7 mouse cellular contexts compared by ENCODE assay signal in genomic region chr4:135623121-135623707, GRCm38 (mm10). TPM values are rescaled to one million over a fixed set of nuclear protein-coding genes. Genes with fewer than 3 reads are reported as not detected.
DNase-seq lines count a peak whose midpoint lies in the region; ATAC-seq and TF ChIP-seq lines count a peak whose summit lies in the region.

No protein-coding gene starts in this region.

- peaks cover 14% of the 10 kb centered on the region; the same call in 1 of the 2 replicates for H3K9me3 ChIP-seq in midbrain, embryonic 10.5 days (replicated peaks)
- no peaks in the 10 kb centered on the region for H3K9me3 ChIP-seq in midbrain, postnatal 0 days (ENCODE audit: low read length)
- no peaks in the 10 kb centered on the region for H3K9me3 ChIP-seq in liver, embryonic 14.5 days (ENCODE audit: control insufficient read depth, low read length)

- no peak overlapping the region for H3K9ac ChIP-seq in midbrain, postnatal 0 days (replicated peaks; ENCODE audit: low read length, poor library complexity, severe bottlenecking)
- H3K9ac ChIP-seq in liver, embryonic 14.5 days (replicated peaks), result peak overlapping the region; percentile 70

- no peaks in the 10 kb centered on the region for H3K36me3 ChIP-seq in midbrain, embryonic 10.5 days
- H3K36me3 ChIP-seq in midbrain, postnatal 0 days (ENCODE audit: insufficient read depth, low read length), result no peaks in the 10 kb centered on the region
- no peaks in the 10 kb centered on the region for H3K36me3 ChIP-seq in liver, embryonic 14.5 days (replicated peaks; ENCODE audit: control insufficient read depth, insufficient read depth, low read depth)

- 80% methylated on average over 9 of the region's 9 CpGs for WGBS in midbrain, embryonic 10.5 days
- 71% methylated on average over 9 of the region's 9 CpGs for WGBS in midbrain, postnatal 0 days
- 19% methylated on average over 9 of the region's 9 CpGs for WGBS in liver, embryonic 14.5 days (ENCODE audit: insufficient replicate concordance)

- H3K4me1 ChIP-seq in midbrain, embryonic 10.5 days, result peaks cover 11% of the 10 kb centered on the region
- H3K4me1 ChIP-seq in midbrain, postnatal 0 days (ENCODE audit: insufficient read depth, low read length), result peaks cover 3% of the 10 kb centered on the region; the same call in 1 of the 2 replicates
- H3K4me1 ChIP-seq in liver, embryonic 14.5 days (replicated peaks; ENCODE audit: control insufficient read depth in 2 of 2, insufficient read depth in 2 of 2, low read length in 1 of 2), result peaks cover 36 to 38% of the 10 kb centered on the region in 2 experiments

- DNase-seq in midbrain, embryonic 10.5 days (ENCODE audit: low spot score), result no peak
- DNase-seq in midbrain, postnatal 0 days (ENCODE audit: low spot score), result no peak
- peak; percentile 85 for DNase-seq in c-Kit-positive CD71-positive TER-119-negative erythroid progenitor cells, embryonic 14.5 days (ENCODE audit: low read depth)
- DNase-seq in liver, embryonic 14.5 days (ENCODE audit: low read depth in 3 of 3, low spot score in 3 of 3), result peak; percentile 87 to 89 (median 89)
- DNase-seq in telencephalon, adult 2 months (ENCODE audit: low read depth, low spot score), result peak; percentile 19
- no peak for DNase-seq in thymus, postnatal 14 days

- H3K4me3 ChIP-seq in midbrain, embryonic 10.5 days, result no peak overlapping the region
- H3K4me3 ChIP-seq in midbrain, postnatal 0 days (ENCODE audit: low read depth, low read length), result no peak overlapping the region
- H3K4me3 ChIP-seq in liver, embryonic 14.5 days (ENCODE audit: insufficient read depth in 1 of 2, low read depth in 2 of 2, low read length in 2 of 2), result peak overlapping the region; percentile 12 to 32

- no peak overlapping the region for H3K4me2 ChIP-seq in midbrain, postnatal 0 days (ENCODE audit: low read depth, low read length, poor library complexity, severe bottlenecking)
- H3K4me2 ChIP-seq in liver, embryonic 14.5 days (ENCODE audit: low read depth), result peak overlapping the region; percentile 73

- ATAC-seq in midbrain, postnatal 0 days (ENCODE audit: low FRiP score), result no peak
- ATAC-seq in liver, embryonic 14.5 days (ENCODE audit: insufficient read depth), result peak; percentile 97
- ATAC-seq in inflammation-experienced regulatory T-cells, adult 6 months, result no peak

- peaks cover 13% of the 10 kb centered on the region for H3K27me3 ChIP-seq in midbrain, embryonic 10.5 days (ENCODE audit: low read depth, poor library complexity, severe bottlenecking)
- no peaks in the 10 kb centered on the region for H3K27me3 ChIP-seq in midbrain, postnatal 0 days (ENCODE audit: insufficient read depth, low read length)
- no peaks in the 10 kb centered on the region; the same call in 1 of the 2 replicates for H3K27me3 ChIP-seq in liver, embryonic 14.5 days (ENCODE audit: control insufficient read depth, insufficient read depth, low read length)

- peak overlapping the region; percentile 42; the same call in 1 of the 2 replicates for H3K27ac ChIP-seq in midbrain, embryonic 10.5 days (replicated peaks)
- H3K27ac ChIP-seq in midbrain, postnatal 0 days (ENCODE audit: low read depth, low read length), result no peak overlapping the region
- peak overlapping the region; percentile 98 for H3K27ac ChIP-seq in liver, embryonic 14.5 days

- TF ChIP-seq EP300 in liver, embryonic 14.5 days (IDR thresholded peaks at IDR 0.05; ENCODE audit: low read depth), result peak; percentile 85

- no peak for TF ChIP-seq CTCF in midbrain, postnatal 0 days (IDR thresholded peaks at IDR 0.05)
- 0 out of 2 replicates have a peak, but pooled peaks have one; percentile 8 for TF ChIP-seq CTCF in liver, embryonic 14.5 days (IDR thresholded peaks at IDR 0.05; ENCODE audit: low read depth)

RNA-seq across cellular contexts. Expression of gene Grhl3, which starts 49.8 kb away (rescaled TPM):
- polyA plus RNA-seq in midbrain, embryonic 10.5 days (2016; fragmentation: Nextera tagmentation; extraction: Ambion mirVana), result 1.3 and 2.5 TPM in 2 replicates
- total RNA-seq in midbrain, postnatal 0 days (2014; rRNA removed), result 1.6 and 2.7 TPM in 2 replicates
- polyA plus RNA-seq in midbrain, postnatal 0 days (2015; fragmentation: Nextera tagmentation; extraction: Ambion mirVana), result 1.5 and 1.7 TPM in 2 replicates
- polyA plus RNA-seq in liver, embryonic 14.5 days (2012; rRNA removed), result 0.13 and 0.14 TPM in 2 replicates
- 0.11 and 0.15 TPM in 2 replicates for polyA plus RNA-seq in liver, embryonic 14.5 days (2014; fragmentation: Nextera tagmentation; extraction: Ambion mirVana)
- polyA plus RNA-seq in inflammation-experienced regulatory T-cells, adult 6 months (2017; shearing (Covaris generic)), result not detected

Comparison
In these comparisons a context has a peak if more than half of its experiments do, and no peak if none do; other contexts are left out.
1. DNase-seq: peak in c-Kit-positive CD71-positive TER-119-negative erythroid progenitor cells, embryonic 14.5 days (single experiment), liver, embryonic 14.5 days (3 of 3) and telencephalon, adult 2 months (single experiment); none in midbrain, embryonic 10.5 days (single experiment), midbrain, postnatal 0 days (single experiment) and thymus, postnatal 14 days (single experiment).
2. H3K4me3 ChIP-seq: peak in liver, embryonic 14.5 days (2 of 2); none in midbrain, embryonic 10.5 days (single experiment) and midbrain, postnatal 0 days (single experiment).